Mouse (Mus musculus) adrenal gland, postnatal 25 days (tissue): ENCODE measurements at regions not wholly inside any gene's neighbourhood (a gene's known extent, or its start where the extent isn't known, plus 50 kb on each side); places are given as distances from the start of the nearest gene placed in this dataset.
A peak's percentile ranks its signal among the peaks of the same experiment; 100 is the strongest.
"Not testable (repeated sequence)": the region's sequence is repeated elsewhere in the genome, so short reads cannot be mapped to it uniquely, and the experiment has no call there.

Source experiments
- DNase-seq: peaks from one replicate; pipeline ENCODE4 v3.0.0; 2021; ENCODE audit warnings: mixed read lengths

DNA sequence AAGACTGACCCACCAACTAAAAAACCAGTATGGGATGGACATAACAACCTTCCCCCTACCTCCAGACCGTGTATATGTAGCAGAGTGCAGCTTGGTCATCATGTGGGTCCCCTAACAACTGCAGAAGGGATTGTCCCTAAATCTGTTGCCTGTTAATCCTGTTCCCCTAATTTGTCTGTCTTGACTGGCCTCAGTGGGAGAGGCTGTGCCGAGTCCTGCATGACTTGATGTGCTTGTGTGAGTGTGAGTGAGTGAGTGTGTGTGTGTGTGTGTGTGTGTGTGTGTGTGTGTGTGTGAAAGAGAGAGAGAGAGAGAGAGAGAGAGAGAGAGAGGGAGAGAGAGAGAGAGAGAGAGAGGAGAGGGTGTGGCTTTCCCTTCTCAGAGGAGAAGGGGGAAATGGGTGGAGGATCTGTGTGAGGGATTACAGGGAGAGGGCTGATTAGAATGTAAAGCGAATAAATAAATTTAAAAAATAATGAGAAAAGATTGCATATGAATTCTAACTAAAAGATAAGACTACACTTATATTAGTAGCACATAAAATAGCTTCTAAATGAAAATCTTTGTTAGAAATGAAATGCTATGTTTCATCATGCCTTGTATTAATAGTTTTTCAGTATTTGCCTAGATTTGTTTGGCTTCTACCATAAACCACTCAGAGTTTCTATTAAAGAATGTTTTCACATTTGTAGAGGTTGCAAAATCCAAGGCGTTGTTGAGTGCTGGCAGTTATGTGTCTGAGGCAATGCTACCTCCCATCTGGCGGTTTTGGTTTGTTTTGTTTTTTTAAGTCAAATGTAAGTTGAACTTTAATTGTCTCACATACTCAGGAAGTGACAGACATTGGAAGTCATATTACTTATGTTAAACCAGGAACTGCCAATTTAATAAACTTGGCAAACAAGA lies 740.9 kb downstream of the Abca13 start:
- DNase-seq, result no peak

DNA sequence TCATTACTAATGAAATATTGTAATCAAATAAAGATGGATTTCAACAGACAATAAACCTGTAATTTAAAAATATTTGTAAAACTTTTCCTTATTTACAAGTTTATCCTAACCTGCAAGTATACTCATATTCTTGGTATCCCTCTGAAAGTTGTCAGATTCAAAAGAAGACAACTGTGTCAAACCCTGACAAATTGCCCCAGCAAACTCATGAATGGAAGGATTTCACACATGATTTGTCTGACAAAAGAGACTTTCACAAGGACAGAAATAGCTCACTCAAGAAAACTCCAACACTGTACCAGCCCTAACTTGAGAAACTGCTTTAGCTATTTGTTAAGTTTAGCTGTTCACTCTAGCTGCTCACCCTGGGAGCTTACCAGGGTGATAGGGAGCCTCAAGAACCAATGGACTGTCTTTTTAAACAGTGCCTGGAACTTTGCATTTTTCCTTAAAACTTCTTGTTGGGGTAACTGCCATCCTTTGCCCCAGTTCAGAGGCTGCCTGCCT lies 771.0 kb downstream of the Abca13 start:
- DNase-seq, result no peak

DNA sequence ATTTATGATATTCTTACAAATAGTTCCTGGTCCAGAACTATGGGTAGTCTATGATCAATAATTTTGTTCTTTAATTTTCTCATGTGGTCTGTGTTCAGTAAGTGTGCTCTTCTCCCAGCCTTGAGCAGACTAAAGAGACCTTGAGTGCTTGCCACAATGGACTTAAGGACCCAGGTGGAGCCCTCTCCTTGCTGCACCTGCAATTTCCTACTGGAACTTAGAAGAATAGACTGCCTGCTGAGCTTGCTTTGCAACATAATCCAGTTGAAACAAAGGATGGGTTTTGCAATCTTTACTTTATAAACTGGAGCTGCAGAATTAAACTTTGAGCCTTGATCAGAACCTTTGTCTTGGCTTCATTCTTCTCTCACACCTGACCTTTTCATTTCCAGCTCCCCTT lies 791.2 kb downstream of the Abca13 start:
- DNase-seq, result no peak

DNA sequence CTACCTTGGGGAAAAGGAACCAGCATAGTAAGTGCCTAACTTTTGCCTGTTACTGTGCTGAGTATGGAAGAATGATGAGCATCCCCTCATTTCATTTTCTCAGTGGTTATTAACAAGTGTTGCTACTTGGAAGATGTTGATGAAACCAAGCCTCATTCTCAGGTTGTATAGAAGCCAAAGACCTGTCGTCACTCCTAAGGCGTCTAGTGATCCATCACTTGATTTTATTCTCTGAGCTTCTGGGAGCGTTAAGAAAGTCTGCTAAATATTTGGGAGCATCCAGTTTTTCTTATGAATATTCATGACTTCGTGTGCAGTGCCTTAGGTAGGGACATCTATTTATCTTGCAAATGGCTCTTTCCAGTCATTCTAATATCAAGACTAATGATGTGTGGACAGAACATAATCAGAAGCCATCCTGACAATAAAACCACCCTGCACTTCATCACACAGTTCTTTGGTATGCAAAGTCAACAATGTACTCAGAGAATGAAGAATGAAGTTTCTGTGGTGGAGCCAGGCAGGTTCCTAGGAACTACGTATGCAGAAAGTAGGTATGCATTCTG lies 802.9 kb downstream of the Abca13 start:
- DNase-seq, result no peak

DNA sequence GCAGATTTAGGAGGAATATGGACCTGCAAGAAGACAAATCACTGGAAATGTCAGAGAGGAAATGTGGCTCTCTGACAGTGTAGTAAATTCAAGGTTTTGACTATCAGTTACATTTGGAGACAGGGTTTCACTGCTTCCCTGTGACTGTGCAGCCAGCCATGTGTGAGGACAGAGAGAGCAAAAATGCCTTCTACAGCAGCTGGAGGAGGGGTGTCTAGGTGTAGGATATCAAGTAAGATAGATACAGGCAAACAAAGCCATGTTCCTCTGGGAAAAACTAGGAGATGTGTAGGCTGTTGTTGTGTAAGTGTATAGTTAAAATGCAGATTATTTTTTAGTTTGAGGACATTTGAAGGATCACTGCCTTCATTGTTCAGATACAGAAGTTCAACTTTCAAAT lies 803.6 kb downstream of the Abca13 start:
- no peak for DNase-seq

DNA sequence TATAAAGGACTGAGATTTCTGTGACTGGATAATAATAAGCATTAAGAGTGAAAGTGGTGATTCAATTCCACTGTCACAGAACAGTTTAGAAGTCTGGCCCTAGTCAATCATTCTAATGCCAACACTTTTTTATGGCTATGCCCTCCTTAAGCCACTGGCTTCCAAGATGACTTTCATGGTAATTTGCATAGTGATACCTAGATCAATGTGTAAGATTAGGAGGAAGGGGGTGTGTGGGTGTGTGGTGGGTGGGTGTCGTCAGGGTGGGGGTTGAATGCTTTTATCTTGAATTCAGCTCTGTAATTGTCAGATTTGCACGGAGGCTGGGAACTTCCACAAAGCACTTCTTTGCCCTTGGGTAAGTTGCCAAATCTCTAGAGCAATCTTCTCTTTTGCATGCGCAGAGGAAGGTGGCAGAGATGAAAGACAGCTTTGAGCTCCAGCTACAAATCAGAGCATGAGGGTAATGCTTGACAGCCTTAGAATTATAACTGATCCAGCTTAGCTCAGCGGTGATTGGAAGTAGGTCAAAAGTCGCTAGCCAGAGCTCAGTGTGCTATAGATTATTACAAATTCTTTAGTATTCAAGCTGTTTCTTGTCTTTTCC lies 805.9 kb downstream of the Abca13 start:
- DNase-seq, result peak; percentile 1

DNA sequence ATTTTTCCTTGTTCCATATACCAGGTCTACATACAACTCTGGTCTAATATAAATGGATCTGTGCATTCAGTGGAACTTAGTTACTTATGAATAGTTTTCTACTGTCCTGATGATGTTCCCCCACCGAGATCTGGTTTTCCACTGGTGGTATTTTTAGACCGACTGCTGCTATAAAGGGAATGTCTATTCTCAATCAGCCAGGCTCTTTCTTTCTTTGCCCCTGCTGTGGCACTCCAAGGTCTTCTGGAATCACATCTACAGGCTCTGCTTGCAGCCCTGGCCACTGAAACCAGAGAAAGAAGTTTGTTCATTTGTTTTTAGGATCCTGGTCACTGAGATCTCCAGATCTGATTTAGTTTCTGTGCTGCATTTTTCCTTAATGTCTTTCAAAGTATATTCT lies 810.4 kb downstream of the Abca13 start:
- no peak for DNase-seq

DNA sequence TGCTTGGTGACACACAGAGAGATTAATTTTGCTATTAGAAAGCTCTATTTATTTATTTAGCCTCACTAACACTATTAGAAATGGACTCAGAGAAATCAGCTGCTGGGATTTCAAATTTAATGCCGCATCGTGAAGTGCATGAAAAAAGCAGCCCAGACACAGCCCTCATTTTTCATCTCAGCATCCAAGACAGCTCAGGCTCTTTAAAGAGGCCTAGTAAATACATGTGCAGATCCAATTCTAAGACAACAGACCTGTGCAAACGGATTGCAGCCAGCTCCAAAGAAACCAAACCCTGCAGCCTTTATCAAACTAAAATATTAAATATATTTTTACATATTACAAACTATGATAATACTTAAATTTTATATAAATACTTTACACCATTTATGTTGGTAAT lies 815.1 kb downstream of the Abca13 start:
- no peak for DNase-seq

DNA sequence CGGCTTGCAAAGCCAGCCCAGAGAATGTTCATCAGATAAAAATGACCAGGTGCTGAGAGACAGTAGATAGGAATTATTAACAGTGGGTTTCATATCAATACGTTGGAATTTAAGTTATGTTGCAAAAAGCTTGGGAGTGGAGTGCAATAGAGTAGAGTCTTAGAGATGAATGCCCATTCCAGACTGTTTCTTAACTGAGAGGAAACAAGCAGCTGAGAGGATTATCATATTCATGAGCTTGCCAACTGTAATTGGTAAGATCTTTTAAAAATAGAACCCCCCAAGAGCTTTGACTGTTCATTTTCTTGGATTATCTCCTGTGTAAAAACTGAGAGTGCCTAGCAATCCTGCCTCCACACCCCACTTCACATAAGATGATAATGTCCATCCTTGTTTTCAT lies 854.9 kb downstream of the Abca13 start:
- no peak for DNase-seq

DNA sequence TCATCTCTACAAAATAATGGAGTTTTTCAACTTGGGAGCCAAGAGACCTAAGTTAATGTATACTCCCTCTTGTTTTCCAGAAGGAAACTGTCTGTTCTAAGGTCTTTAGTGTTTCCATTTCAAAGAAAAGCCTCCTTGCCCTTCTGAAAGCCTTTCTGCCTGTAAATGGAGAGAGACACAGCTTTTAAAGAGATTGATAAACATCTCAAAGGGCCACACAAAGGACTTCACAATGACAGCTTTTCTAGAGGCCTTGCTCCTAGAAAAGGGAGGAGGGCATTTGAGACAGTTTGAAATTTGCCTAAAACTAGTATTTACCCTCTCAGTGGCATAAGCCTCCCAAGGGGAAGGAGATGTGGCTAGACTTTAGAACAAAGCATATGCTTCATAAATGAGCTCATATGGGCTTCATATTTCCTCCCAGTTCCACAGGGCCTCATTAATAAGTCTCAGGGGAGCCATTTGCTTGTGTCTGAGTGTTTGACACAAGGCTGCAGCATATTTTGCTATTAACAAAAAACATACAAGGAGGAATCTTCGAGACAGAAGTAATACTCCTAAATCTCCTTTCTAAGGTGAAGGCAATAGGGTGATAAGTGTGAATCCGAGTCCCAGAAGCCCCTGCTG lies 860.0 kb downstream of the Abca13 start:
- no peak for DNase-seq

DNA sequence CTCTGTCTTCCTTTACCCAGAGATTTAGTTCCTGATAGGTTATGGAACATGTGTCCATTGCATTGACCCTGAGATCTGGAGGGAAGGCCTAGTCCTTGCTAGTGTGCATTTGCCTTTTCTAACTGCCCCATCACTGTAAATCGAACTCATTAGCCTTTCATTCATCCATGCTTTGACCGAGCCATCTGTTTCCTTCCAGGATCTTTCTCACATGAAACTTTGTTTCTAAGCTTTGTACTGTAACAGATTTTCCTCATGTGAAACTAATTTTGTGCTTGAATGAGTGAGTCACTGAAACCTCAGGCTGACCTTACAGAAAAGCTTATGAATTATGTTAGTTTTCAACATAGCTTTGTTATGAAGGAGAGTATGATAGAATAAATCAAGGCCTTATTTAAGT lies 880.1 kb downstream of the Abca13 start:
- DNase-seq, result no peak

DNA sequence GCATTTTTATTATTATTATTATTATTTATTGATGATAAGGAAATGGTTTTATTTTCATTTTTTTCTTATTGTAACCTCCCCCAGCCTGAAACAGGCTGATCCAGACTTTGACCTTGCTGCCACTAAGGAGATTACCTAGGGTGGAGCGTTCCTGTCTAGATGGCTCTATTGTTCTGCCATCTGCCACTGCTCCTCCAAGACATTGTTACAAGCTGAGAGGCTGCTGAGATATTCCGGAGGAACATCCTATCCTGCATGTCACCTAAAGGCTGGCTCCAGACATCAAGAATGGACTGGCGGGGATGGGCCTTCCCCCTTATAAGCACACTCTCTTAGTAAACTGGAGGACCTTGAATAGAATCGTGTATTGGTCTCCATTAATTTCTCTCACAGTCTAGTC lies 896.2 kb downstream of the Abca13 start:
- DNase-seq, result no peak

DNA sequence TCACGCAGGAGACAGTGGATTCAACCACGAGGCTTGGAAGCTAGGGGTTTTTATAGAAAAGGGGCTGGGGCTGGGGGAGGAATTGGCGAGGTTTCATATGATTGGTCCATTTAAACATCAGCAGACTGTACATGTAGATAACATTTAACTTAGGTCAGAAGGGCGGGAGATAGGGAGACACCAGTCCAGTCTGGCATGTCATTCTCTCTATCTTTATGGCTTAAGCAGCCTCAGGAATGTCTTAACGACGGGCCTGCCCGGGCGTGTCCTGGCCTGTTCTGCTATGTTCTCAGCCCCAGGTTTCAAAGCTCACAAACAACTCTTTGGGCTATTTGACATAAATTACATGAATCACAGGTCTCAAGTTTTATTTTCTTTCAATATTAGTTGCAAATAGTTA lies 910.6 kb downstream of the Abca13 start:
- DNase-seq, result not testable (repeated sequence)

DNA sequence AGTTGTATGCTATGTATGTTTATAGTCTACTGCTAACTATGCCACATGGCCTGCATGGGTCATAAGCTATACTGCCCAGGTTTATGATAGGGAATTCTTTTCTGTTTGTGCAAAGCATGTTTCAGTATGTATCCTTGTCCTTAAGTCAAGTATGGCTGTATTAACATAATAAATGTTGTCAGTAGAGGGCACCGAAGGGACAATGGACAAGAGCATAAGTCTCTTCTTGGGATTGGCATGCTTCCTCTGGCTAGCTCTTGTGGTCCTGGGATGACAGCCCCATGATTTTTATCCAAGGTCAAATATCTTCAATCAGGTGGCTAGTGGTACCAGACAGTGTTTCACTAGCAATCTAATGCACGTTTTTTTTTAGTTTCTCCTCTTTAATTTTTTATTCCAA lies 913.3 kb downstream of the Abca13 start:
- DNase-seq, result no peak

DNA sequence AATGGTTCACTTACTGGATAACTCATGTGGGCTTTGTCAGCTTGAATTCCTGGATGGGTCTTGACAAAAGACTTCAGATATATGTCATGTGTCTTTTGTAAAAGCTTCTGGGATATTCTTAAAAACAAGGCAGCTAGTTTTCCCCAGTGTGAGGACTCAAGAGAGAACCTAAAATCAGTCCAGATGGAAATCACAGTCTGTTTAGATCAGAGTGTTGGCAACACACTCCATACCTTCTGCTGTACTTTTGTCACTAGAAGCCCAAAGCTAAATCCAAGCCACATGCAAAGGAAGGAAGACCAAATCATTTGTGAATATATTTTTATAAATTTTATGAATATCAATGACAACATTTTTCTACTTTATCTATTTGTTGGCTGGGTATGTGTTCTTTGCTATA lies 950.4 kb downstream of the Abca13 start:
- DNase-seq, result no peak

DNA sequence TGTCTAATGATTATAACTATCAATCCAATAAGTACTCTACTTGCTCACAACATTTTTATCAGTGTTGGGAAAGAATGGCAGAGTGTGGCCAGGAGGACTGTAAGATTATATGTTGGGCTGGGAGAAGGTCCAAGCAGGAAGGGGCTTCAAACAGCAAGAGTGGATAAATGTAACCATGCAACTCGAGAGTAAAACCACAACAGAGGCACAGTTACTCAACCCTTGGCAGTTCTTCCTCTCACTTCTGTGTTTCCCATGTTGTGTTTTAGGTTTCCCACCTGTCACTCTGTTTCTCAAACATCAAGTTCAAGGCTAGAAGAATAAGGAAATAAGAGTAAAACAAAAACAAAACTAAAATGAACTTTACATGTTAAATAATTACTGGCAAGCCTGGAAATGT lies 957.4 kb downstream of the Abca13 start:
- DNase-seq, result no peak

DNA sequence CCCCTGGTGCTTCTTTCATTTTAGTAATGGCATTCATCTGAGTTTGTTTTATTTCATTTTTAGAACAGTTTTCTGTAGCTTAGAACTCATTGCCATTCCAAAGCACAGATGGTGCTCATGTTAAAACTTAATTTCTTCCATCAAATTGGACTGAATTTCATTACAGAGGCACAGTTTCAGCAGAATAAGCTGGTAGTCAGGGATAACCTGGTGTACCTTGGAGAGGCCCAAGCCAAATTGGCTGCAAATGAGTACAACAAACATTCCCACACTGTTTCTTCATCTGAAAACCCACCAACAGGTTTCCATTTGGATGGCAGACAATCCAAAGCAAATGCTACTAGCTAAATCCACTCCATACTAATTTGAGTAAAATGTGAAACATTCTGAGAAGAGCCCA lies 960.2 kb upstream of the Vwc2 start:
- DNase-seq, result no peak

DNA sequence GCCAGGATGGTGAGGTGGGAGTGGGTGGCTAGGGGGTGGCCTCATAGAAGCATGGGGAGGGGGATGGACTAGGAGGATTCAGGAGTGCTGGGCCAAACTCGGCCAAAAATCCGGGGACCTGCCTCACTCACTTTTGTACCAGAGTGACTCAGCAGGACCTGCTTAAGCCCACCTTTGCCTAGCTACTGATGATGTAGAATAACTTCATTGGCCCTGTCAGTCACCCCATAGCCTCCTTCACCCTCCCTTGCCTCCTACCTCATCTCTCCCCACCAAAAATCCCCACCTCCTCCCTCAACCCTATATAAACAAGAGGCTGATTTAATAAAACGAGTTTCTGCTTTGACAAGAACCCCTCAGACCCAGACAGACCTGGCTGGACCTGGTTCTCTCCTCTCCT lies 920.3 kb upstream of the Vwc2 start:
- DNase-seq, result no peak

DNA sequence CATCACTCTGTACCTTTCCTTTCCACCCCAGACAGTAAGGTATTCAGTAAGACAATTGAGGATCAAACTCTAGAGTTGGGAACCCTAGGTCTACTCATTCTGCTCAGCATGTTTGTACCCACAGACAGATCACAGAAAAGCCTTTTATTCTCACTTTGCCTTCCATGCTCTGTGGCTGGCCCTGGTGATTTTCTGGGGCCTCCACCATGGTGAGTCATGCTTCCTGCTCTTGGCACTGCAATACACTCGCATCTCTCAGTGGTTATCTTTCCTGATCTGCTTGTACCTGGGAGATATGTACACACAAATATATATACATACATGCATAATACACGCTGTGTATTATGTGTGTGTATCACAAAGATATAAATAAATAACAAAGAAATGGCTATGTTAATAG lies 919.2 kb upstream of the Vwc2 start:
- no peak for DNase-seq

DNA sequence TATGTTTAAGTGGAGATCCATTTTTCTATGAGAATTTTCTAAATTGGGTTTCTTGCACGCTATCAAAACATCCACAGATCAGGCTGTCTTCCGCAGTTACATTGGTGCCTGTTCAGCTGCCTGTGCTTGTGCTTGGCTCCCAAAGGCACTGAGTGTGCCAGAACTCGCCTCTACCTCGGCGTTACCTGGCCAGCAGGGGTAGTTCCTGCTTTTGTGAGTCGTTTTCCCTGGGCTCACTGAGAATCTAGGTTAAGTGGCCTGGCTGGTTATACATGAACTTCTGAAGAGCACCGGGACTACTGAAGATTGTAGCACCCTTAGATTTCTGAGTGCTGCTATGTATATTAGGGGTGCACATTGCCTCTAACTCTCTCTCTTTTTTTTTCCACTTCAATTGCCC lies 913.0 kb upstream of the Vwc2 start:
- peak; percentile 2 for DNase-seq

DNA sequence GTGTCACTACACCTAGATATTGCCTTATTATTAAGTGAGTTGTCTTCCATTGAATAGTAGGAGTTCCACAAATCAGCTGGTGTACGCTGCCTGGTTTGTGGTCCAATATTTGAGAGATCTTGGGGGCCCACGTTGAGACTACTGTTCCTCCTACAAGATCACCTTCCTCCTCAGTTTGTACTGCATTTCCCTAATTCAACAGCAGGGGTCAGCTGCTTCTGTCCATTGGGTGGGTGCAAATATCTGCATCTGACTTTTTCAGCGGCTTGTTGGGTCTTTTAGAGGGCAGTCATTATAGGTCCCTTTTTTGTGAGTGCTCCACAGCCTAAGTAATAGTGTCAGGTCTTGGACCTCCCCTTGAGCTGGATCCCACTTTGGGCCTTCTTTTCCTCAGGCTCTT lies 908.8 kb upstream of the Vwc2 start:
- DNase-seq, result no peak
